Mouse (Mus musculus): Measurements from ENCODE around the gene Rtn4rl1.

Gene Rtn4rl1

DNA sequence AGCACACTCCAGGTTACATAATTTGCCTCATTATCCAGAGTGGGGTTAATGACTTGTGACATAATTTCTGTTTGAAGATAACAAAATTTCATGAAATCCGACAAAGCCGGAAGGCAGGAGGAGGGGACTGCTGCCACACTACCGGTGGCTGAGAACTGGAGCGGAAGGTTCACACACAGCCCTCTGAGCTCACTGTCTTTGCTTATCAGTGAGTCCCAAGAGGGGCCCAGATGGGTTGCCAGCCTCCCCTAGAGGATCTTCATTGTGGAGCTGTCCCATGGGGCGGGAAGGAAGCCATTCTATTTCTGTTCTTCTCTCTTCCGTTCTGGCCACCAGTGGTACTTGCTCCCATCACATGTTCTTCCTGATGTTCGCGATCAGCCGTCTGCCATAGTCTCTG lies 107.4 kb downstream of the Rtn4rl1 start:
- no peak for DNase-seq

- DNase-seq: no peak
Measured at GRCm38 (mm10) chr11:75304797-75305196, 111.2 kb downstream of the Rtn4rl1 start.

DNA sequence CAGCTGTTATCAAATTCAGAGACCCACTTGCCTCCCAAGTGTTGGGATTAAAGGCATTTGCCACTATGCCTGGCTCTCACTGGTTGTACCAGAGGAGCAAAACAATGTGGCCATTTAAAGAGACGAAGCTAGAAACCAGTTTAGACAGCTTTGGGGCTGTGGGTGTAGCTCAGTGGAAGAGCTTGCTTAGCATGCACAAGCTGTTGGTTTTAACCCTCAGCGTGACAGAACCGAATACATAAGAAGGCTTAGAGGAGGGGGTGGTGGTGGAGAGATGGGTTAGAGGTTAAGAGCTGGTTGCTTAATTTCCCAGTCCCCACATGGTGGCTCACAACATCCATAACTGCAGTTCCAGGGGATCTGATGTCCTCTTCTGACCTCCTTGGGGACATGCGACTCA lies 115.1 kb downstream of the Rtn4rl1 start:
- DNase-seq: no peak

DNA sequence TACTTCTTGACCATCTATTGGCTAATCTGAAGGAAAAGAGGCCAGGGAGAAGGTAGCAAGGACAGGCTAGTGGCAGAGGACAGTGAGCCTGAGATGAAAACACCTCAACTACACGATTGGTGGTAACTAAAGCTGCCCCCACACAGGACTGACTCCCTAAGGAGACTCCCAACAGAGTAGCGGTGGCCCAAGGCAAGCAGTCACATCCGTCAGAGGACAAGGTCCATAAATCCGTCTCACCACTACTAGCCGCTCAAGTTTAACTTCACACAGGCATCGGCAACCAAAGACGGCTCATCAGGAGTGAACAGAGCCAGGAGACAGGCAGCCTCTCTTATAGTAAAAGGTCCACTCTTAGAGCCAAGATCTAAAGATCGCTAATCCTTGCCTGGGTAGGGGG lies 117.2 kb downstream of the Rtn4rl1 start:
- DNase-seq: no peak

DNA sequence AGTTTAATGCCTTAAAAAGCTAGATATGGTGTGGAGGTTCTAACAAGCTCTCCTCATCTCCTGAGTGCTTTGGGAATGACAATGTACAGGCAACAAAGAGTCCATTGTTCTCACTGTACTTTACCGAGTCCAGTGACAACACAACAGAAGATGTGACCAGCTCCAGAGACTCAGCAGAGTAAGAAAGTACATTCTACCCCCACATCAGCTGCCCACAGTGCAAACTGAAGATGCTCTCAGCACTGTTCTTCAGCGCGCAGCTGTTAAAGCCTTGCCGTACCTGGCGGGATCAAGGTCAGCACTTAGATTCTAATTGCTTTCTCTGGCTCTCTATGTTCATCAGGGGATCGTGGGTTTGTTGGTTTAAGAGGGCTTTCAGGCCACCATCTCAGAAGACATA lies 118.2 kb downstream of the Rtn4rl1 start:
- DNase-seq: no peak

GRCm38 (mm10) chr11:75313834-75314233 lies 120.3 kb downstream of the Rtn4rl1 start:
- DNase-seq: no peak

All from kidney, postnatal 10 days (tissue).